Mouse (Mus musculus) gastrocnemius, adult 2 months (tissue): ENCODE measurements around the gene Cdkn2aipnl. TPM values are rescaled to one million over a fixed set of nuclear protein-coding genes. Genes with fewer than 3 reads are reported as not detected.

ENCODE experiments used
- DNase-seq: peaks from one replicate; pipeline ENCODE4 v3.0.0; 2022
- H3K27ac ChIP-seq: fragments of 200-600 bp; 2 replicates; pipeline ENCODE4 v1.8.1; 2022; ENCODE audit warnings: mild to moderate bottlenecking
- H3K4me3 ChIP-seq: fragments of 200-600 bp; 2 replicates; pipeline ENCODE4 v1.8.1; 2022; ENCODE audit warnings: mild to moderate bottlenecking, moderate library complexity
- CTCF ChIP-seq: fragments of 200-600 bp; IDR thresholded peaks from 2 replicates; pipeline ENCODE4 v1.8.1; 2022; ENCODE audit warnings: antibody characterized with exemption, mild to moderate bottlenecking, moderate library complexity
- intact Hi-C: fragments of 180-260 bp; cut with DNase I; formaldehyde crosslinking; loops from one replicate; pipeline ENCODE4 v1.15.1; 2025
- total RNA-seq, 2 experiments: library from RNA; stranded (reverse); gene quantifications; 2 replicates each; pipeline ENCODE4 v1.2.3; 2021

Gene Cdkn2aipnl
- total RNA-seq, 2 experiments from 2014 or later = 16.9 to 30.0 TPM

DNA sequence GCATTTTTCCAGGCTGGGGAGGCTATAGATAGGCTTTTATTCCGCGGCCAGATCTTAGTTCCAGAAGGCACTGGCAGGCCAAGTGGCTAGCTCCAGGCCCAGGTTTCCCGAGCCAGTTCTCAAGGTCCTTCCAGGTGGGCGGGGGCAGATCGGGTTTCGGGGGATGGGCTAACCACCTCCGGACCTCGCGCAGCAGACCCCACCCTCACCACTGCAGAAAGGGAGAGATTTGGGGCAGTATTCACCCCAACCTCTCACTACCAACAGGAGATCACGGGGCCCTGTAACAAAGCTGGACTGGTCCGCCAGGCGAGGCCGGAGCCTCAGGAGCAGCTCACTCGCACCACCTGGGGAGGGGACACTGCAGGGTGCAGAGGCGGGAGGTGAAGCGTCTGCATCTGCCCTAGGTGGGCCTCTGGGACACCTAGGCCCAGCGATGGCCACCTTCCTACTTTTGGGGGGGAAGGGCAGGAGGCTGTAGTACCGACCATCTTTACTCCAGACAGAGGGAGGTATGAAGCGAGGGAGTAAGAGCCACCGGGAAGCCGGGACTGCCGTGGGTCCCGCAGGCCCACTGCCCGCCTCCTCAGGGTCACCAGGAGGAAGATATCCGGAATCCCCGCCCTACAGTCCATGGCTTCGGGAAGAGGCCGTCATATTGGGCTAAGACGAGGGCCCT is 32.3 kb downstream of the Cdkn2aipnl start:
- peak overlapping the region; percentile 100 for H3K27ac ChIP-seq
- peak; percentile 94 for DNase-seq
- peak; percentile 5; the same call in 1 of the 2 replicates for TF ChIP-seq CTCF
- H3K4me3 ChIP-seq = peak overlapping the region; percentile 99
- intact Hi-C loops = loop anchor here (1.0 to 5.0 kb wide), 2 partner anchors 99 to 237 kb away; partner anchors contain the start of genes Ppp2ca, Sar1b and Sec24a

DNA sequence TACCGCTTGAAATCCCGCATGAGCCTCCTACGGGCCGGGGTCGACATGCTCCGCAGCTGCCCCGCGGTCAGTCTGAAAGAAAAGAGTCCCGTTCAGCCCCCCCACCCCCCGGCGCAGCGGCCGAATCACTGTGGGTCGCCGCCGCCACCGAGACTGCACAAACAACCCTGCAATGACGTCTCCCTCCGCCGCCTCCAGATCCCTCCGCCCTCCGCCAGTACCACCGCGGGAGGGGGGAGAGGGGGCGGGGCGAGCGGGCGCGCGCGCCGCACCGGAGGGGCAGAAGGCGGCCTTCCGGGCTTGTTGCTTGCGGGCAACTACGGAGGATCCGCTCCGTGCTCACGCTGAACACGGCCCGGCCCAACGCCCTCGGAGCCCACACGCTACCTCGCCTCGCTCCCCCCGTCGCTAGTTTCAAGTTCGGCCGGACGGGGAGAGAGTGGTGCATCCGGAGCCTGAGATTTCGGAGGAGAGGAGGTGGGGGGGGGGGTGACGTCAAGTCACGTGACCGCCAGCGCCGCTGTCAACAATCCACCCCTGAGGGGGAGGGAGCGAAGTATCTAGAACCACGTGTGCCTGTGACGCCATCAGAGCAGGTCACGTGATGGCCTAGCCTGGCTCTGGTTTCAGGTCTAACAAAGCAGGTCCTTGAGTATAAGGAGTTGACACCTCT is 33.0 kb downstream of the Cdkn2aipnl start, which contains the start of gene Ube2b:
Gene Ube2b, minus strand, starts transcription at position 473 of the 673 bp plus-strand sequence.
- TF ChIP-seq CTCF = no peak
- peak within 1 kb of the TSS; percentile 100 for H3K27ac ChIP-seq
- H3K4me3 ChIP-seq = peak within 1 kb of the TSS; percentile 99
- peak; percentile 97 for DNase-seq
- intact Hi-C loops = loop anchor here (1.0 to 5.0 kb wide), 2 partner anchors 98 to 238 kb away; partner anchors contain the start of genes Ppp2ca, Sar1b and Sec24a

DNA sequence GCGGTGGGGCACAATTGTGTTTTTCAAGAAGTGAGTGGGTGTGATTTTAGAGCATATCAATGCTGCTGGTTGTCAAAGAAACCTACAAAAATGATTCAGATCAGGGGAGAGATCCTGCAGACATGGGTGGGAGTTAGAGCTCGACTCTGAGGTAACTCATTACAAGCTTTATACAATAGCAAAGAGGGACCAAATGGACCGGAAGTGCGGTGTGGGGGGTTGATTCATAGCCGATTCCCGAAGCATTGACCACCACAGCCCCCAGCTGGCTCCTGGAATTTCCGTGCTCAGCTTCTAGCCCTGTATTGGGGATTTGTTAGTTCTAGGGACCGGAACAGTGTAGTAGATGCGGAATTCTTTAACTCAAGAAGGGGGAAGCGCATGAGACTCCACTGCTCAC is 33.9 kb downstream of the Cdkn2aipnl start:
- no peak for DNase-seq
- Histone ChIP-seq H3K27ac (peak overlapping the region; percentile 100), H3K4me3 (peak overlapping the region; percentile 99)
- no peak for TF ChIP-seq CTCF
- intact Hi-C loops = loop anchor here (5.0 kb wide), 1 partner anchor 239 kb away; the partner anchor contains the start of genes Sar1b and Sec24a

DNA sequence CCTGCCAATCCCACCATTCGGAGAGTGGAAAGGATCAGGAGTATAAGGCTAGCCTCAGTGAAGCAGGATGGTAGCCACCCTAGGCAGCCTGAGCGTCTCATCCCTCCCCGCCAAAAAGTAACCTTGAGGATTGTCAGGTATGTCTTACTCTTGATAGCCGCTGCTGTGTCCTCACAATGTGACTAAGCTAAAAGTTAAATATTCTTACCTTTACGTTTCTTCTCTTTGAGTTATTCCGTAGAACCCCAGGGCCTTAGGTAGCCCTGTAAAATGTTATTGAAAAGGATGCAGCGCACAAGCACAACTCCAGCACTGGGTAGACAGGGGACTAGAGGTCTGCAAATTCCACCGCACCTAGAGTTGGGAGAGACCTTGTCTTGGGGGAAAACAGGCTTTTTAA is 34.4 kb downstream of the Cdkn2aipnl start:
- H3K27ac ChIP-seq = peak overlapping the region; percentile 100
- no peak for DNase-seq
- intact Hi-C loops = loop anchor here (5.0 kb wide), 1 partner anchor 240 kb away; the partner anchor contains the start of genes Sar1b and Sec24a
- H3K4me3 ChIP-seq = no peak overlapping the region
- no peak for TF ChIP-seq CTCF

DNA sequence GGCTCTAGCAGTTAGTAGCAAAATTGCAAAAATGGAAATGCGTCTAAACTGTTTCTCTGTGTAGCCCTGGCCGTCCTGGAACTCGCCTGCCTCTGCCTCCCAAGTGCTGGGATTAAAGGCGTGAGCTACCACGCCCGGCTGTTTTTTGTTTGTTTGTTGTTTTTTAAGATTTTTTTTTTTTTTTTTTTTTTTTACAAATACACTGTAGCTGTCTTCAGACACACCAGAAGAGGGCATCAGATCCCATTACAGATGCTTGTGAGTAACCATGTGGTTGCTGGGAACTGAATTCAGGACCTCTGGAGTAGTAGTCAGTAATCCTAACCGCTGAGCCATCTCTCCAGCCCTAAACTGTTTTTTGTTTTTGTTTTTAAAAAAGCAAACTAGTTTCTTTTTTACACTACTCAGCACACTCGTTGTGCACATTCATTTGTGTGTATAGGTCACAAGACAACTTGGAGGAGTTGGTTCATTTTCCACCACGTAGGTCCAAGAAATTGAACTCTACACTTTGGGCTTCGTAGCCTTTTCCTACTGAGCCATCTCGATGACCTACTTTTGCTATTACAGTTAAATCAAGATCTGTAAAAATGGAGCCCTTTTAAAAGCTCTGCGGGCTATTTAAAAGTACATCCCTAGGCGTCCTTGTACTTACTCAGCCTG is 35.5 kb downstream of the Cdkn2aipnl start:
- Histone ChIP-seq H3K27ac (peak overlapping the region; percentile 100), H3K4me3 (peak overlapping the region; percentile 94)
- no peak for DNase-seq
- intact Hi-C loops = loop anchor here (5.0 kb wide), 1 partner anchor 241 kb away; the partner anchor contains the start of genes Sar1b and Sec24a
- TF ChIP-seq CTCF = peak; percentile 12; the same call in 1 of the 2 replicates

DNA sequence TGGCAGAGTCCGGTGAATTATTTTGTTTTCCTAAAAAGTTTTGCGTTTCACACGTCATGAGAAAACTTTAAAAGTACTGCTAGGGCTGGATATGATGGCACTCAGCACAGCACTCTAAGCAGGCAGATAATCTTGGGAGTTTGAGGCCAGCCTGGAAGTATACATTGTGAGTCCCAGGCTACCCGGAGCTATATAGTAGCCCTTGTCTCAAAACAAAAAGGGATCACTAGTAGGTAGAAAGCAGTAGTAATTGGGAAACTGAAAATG is 36.0 kb downstream of the Cdkn2aipnl start:
- TF ChIP-seq CTCF = no peak
- intact Hi-C loops = loop anchor here (5.0 kb wide), 1 partner anchor 241 kb away; the partner anchor contains the start of genes Sar1b and Sec24a
- peak overlapping the region; percentile 100 for H3K27ac ChIP-seq

DNA sequence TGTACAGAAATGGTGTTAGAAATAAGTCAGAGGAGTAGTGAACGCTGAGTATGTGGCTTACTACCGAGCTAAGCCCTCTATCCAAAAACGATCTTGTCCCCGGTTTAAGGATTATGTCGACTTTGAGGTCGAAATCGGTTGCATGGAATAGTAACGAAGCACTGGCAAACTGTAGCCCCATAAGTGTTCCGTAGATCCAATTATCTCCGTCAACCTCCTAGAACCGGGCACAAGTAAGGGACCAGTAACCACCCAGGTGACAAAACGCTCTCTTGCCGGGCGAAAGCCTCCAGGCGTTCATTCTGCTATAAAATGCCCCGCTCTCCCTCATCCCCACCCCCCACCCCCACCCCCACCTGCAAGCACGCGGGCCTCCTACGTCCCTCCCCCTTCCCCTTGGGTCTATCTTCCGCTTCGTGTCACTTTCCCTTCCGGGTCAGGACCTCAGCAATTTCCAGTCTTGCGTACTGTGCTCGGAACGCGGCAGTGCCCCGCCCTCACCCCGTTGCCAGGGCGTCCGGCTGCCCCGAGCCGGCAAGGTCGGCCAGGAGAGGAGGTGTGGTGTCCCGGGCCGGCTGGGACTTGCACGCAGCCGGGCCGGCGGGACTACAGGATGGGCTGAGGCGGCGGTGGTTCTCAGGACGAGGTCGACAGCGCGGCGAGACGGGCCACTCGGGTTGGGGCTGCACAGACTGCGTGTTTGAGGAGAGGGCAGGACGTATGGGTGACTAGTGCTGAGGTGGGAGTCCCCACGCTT is 36.5 kb downstream of the Cdkn2aipnl start, which contains the start of gene Cdkl3:
Gene Cdkl3, plus strand, starts transcription at position 450 of the 757 bp plus-strand sequence.
- TF ChIP-seq CTCF = no peak

More for the DNA sequence above, 36.0 kb downstream of the Cdkn2aipnl start:
- H3K4me3 ChIP-seq = peak overlapping the region; percentile 94
- DNase-seq = no peak

DNA sequence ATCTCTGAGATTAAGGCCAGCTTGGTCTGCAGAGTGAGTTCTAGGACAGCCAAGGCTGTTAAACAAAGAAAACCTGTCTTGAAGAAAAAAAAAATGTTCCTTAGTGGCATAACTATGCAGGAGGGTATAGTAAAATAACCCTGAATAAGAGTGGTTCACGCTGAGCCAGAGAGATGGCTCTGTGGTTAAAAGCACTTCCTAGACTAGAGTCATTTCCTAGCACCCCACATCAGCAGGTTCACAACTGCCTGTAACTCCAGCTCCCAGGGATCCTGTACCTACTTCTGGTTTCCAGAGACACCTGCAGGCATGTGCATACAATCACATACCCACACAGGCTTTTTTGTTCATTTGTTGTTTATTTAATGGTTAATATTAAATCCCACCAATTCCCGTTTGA is 38.1 kb downstream of the Cdkn2aipnl start:
- peak overlapping the region; percentile 100; the same call in 1 of the 2 replicates for H3K27ac ChIP-seq
- TF ChIP-seq CTCF = no peak
- intact Hi-C loops = loop anchor here (2.0 to 5.0 kb wide), 2 partner anchors 147 to 183 kb away; no protein-coding TSS in a partner anchor
- no peak for DNase-seq
- no peak overlapping the region for H3K4me3 ChIP-seq

More for the DNA sequence above, 36.5 kb downstream of the Cdkn2aipnl start, which contains the start of gene Cdkl3:
- H3K4me3 ChIP-seq = peak within 1 kb of the TSS; percentile 94
- peak within 1 kb of the TSS; percentile 100 for H3K27ac ChIP-seq
- peak; percentile 98 for DNase-seq
- intact Hi-C loops = loop anchor here (2.0 to 5.0 kb wide), 2 partner anchors 145 to 242 kb away; partner anchors contain the start of genes Sar1b and Sec24a

DNA sequence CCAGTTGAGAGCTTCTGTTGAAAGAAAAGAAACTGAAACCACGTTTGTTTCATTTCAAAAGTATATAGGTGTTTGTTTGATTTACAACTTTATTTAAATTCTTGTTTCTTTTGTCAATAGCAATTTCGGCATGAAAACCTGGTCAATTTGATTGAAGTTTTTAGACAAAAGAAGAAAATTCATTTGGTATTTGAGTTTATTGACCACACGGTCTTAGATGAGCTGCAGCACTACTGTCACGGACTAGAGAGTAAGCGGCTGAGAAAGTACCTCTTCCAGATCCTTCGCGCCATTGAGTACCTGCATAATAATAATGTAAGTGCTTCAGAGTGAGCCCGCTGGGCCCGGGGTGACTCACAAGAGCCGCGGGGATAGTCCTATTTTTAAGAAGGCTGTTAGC is 43.5 kb downstream of the Cdkn2aipnl start:
- DNase-seq = no peak
- Histone ChIP-seq H3K4me3 (no peak overlapping the region), H3K27ac (no peak overlapping the region)
- intact Hi-C loops = no loop called here
- TF ChIP-seq CTCF = no peak

DNA sequence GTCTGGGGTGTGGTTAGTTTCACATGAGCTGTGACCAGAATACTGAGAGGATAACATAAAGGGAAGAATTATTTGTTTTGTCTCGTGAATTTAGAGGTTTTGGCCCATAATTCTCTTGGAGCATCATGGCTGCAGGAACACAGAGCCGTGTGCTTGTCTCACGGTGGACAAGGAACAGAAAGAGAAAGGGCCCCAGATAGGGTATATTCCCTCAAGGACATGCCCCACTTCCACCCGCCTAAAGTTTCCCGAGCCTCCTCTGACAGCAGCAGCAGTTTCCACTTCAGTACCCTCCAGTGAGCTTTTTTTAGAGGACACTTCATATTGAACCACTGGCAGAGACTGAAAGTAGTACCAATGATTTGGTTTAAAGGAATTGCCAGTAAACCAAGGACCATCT is 44.1 kb downstream of the Cdkn2aipnl start:
- intact Hi-C loops = no loop called here
- no peak for TF ChIP-seq CTCF
- Histone ChIP-seq H3K27ac (no peak overlapping the region), H3K4me3 (no peak overlapping the region)
- no peak for DNase-seq

DNA sequence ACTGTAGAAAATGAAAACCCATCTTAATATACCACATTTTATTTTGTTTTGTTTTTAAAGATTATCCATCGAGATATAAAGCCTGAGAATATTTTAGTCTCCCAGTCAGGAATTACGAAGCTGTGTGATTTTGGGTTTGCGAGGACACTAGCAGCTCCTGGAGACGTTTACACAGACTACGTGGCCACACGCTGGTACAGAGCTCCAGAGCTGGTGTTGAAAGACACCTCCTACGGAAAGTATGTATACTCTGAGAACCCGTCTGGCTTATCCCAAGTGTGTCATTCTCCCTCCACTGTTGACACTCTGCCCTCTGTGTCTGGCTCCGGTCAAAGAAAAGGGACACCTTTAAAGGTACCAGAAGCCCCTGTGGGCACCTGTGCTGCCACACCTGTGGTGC is 50.8 kb downstream of the Cdkn2aipnl start:
- no peak for DNase-seq
- Histone ChIP-seq H3K4me3 (no peak overlapping the region), H3K27ac (no peak overlapping the region)
- intact Hi-C loops = no loop called here
- no peak for TF ChIP-seq CTCF

Other genes starting within 250 kb of the Cdkn2aipnl start
- gene Sec24a, start 204.0 kb upstream of the Cdkn2aipnl start, total RNA-seq = 10 to 100 TPM; 41.1 to 56.0 TPM
- 100 to 1,000 TPM; 439 to 509 TPM for gene Sar1b, start 204.0 kb upstream of the Cdkn2aipnl start, total RNA-seq
- gene Jade2, start 110.0 kb upstream of the Cdkn2aipnl start, total RNA-seq = 1 to 10 TPM; 7.8 to 7.9 TPM
- gene Ube2b, start 33.1 kb downstream of the Cdkn2aipnl start, total RNA-seq = 100 to 1,000 TPM; 519 to 559 TPM
- 1 to 10 TPM; 1.5 to 3.2 TPM for gene Cdkl3, start 36.6 kb downstream of the Cdkn2aipnl start, total RNA-seq
- 10 to 100 TPM; 43.2 to 54.0 TPM for gene Ppp2ca, start 131.0 kb downstream of the Cdkn2aipnl start, total RNA-seq
- not detected for gene Olfr1373, start 177.9 kb downstream of the Cdkn2aipnl start, total RNA-seq
- not detected for gene Olfr1371, start 246.3 kb downstream of the Cdkn2aipnl start, total RNA-seq